ENCODE assay signal across 9 mouse cellular contexts in genomic region chr15:103242885-103243284, GRCm38 (mm10). TPM values are rescaled to one million over a fixed set of nuclear protein-coding genes. Genes with fewer than 3 reads are reported as not detected.
DNase-seq lines count a peak whose midpoint lies in the region; ATAC-seq and TF ChIP-seq lines count a peak whose summit lies in the region.
"Had no signal": no experiment of that assay in that cellular context is flagged by ENCODE, and none has a peak within 500 bp of the region (broad histone marks: within the 10 kb centered on the region; RNA-seq: fewer than 3 reads in every experiment).

No protein-coding gene starts in this region.

- H3K27me3 ChIP-seq in heart, postnatal 0 days (ENCODE audit: control insufficient read depth, insufficient read depth, low read length) = no peaks in the 10 kb centered on the region
- H3K27me3 ChIP-seq in hindbrain, embryonic 14.5 days (ENCODE audit: control insufficient read depth, insufficient read depth, low read length) = no peaks in the 10 kb centered on the region
- H3K27me3 ChIP-seq in midbrain, embryonic 13.5 days = no peaks in the 10 kb centered on the region

- H3K4me1 ChIP-seq in heart, postnatal 0 days (ENCODE audit: control insufficient read depth, insufficient read depth) = peaks cover 21% of the 10 kb centered on the region
- peaks cover 1% of the 10 kb centered on the region; the same call in 1 of the 2 replicates for H3K4me1 ChIP-seq in bone marrow, adult 2 months (ENCODE audit: control insufficient read depth, insufficient read depth, low read length)
- H3K4me1 ChIP-seq in hindbrain, embryonic 14.5 days (replicated peaks; ENCODE audit: control insufficient read depth, insufficient read depth, low read length) = peaks cover 39% of the 10 kb centered on the region
- H3K4me1 ChIP-seq in midbrain, embryonic 13.5 days (replicated peaks) = peaks cover 47% of the 10 kb centered on the region

- peak overlapping the region; percentile 18 for H3K4me3 ChIP-seq in heart, postnatal 0 days (ENCODE audit: low read depth, low read length)
- H3K4me3 ChIP-seq in bone marrow, adult 2 months (replicated peaks; ENCODE audit: control insufficient read depth, low read depth, low read length) = peak overlapping the region; percentile 49
- H3K4me3 ChIP-seq in hindbrain, embryonic 14.5 days (replicated peaks; ENCODE audit: low read length) = peak overlapping the region; percentile 46
- peak overlapping the region; percentile 77 for H3K4me3 ChIP-seq in midbrain, embryonic 13.5 days (replicated peaks)

- peak overlapping the region; percentile 62 for H3K4me2 ChIP-seq in heart, postnatal 0 days (ENCODE audit: low read depth, low read length)
- peak overlapping the region; percentile 90 for H3K4me2 ChIP-seq in hindbrain, embryonic 14.5 days (replicated peaks)
- H3K4me2 ChIP-seq in midbrain, embryonic 13.5 days (replicated peaks) = peak overlapping the region; percentile 94

- no peak for TF ChIP-seq POLR2A in bone marrow, adult 2 months (IDR thresholded peaks at IDR 0.05; ENCODE audit: borderline replicate concordance, control insufficient read depth, low read depth, low read length)

- 0 out of 2 replicates have a peak overlapping the region, but pooled peaks have one; percentile 15 for H3K9ac ChIP-seq in heart, postnatal 0 days (replicated peaks; ENCODE audit: low read depth, low read length)
- peak overlapping the region; percentile 91 for H3K9ac ChIP-seq in hindbrain, embryonic 14.5 days
- H3K9ac ChIP-seq in midbrain, embryonic 13.5 days (replicated peaks) = peak overlapping the region; percentile 80

- no peak for DNase-seq in heart, postnatal 0 days (ENCODE audit: low spot score)
- no peak for DNase-seq in heart, adult 8-10 months (ENCODE audit: low spot score)
- no peak for DNase-seq in hindbrain, embryonic 14.5 days (ENCODE audit: low spot score)
- DNase-seq in left cerebral cortex, adult 11 months (ENCODE audit: low spot score) = no peak
- DNase-seq in right cerebral cortex, postnatal 36 days (ENCODE audit: low spot score in 2 of 2) = no peak
- DNase-seq in urinary bladder, postnatal 14 days (ENCODE audit: low spot score) = no peak

- no peak for TF ChIP-seq CTCF in heart, postnatal 0 days (IDR thresholded peaks at IDR 0.05; ENCODE audit: low read depth)
- no peak for TF ChIP-seq CTCF in bone marrow, adult 2 months (IDR thresholded peaks at IDR 0.05; ENCODE audit: control insufficient read depth, insufficient read depth, low read length)

- H3K27ac ChIP-seq in heart, postnatal 0 days (ENCODE audit: low read depth) = no peak overlapping the region
- no peak overlapping the region for H3K27ac ChIP-seq in bone marrow, adult 2 months (ENCODE audit: control insufficient read depth, insufficient read depth, low read depth, low read length, poor library complexity)
- H3K27ac ChIP-seq in hindbrain, embryonic 14.5 days = no peak overlapping the region
- no peak overlapping the region for H3K27ac ChIP-seq in midbrain, embryonic 13.5 days

- H3K9me3 ChIP-seq in heart, postnatal 0 days (replicated peaks; ENCODE audit: control insufficient read depth, low read length) = no peaks in the 10 kb centered on the region
- H3K9me3 ChIP-seq in hindbrain, embryonic 14.5 days (ENCODE audit: control insufficient read depth, low read length) = no peaks in the 10 kb centered on the region
- H3K9me3 ChIP-seq in midbrain, embryonic 13.5 days = no peaks in the 10 kb centered on the region

- 57% methylated on average over 8 of the region's 8 CpGs for WGBS in heart, postnatal 0 days
- WGBS in bone marrow, adult 2 months = 23% methylated on average over 8 of the region's 8 CpGs
- WGBS in hindbrain, embryonic 14.5 days = 77% methylated on average over 8 of the region's 8 CpGs
- WGBS in midbrain, embryonic 13.5 days = 66% methylated on average over 8 of the region's 8 CpGs

- ATAC-seq in heart, postnatal 0 days (ENCODE audit: insufficient read depth, low read depth) = no peak
- no peak for ATAC-seq in hindbrain, embryonic 14.5 days (ENCODE audit: low FRiP score)
- no peak for ATAC-seq in midbrain, embryonic 13.5 days

- TF ChIP-seq EP300 in heart, postnatal 0 days (IDR thresholded peaks at IDR 0.05; ENCODE audit: low read depth) = no peak

- peaks cover 59% of the 10 kb centered on the region for H3K36me3 ChIP-seq in heart, postnatal 0 days (replicated peaks; ENCODE audit: control insufficient read depth, insufficient read depth, low read length)
- peaks cover 64% of the 10 kb centered on the region for H3K36me3 ChIP-seq in hindbrain, embryonic 14.5 days (replicated peaks; ENCODE audit: control insufficient read depth, insufficient read depth)
- peaks cover 58% of the 10 kb centered on the region for H3K36me3 ChIP-seq in midbrain, embryonic 13.5 days

RNA-seq across cellular contexts. Expression of gene Hnrnpa1, which starts 2.7 kb away (rescaled TPM):
- total RNA-seq in heart, postnatal 0 days (2014; rRNA removed; ENCODE audit: low replicate concordance) = 37.0 and 88.5 TPM in 2 replicates
- polyA plus RNA-seq in heart, postnatal 0 days (2015; fragmentation: Nextera tagmentation; extraction: Ambion mirVana) = 260 and 284 TPM in 2 replicates
- total RNA-seq in heart, adult 8-10 months (2022) = 100 to 1,000 TPM; 134 to 164 (median 150) TPM
- 406 and 641 TPM in 2 replicates for polyA plus RNA-seq in bone marrow, adult 2 months (2011; ENCODE audit: insufficient read depth, insufficient read length, low replicate concordance, missing spikeins)
- 526 and 623 TPM in 2 replicates for polyA plus RNA-seq in hindbrain, embryonic 14.5 days (2014; fragmentation: Nextera tagmentation; extraction: Ambion mirVana)
- polyA plus RNA-seq in midbrain, embryonic 13.5 days (2015; fragmentation: Nextera tagmentation; extraction: Ambion mirVana) = 1,022 and 1,113 TPM in 2 replicates

RNA-seq across cellular contexts. Expression of gene Cbx5, which starts 3.3 kb away (rescaled TPM):
- total RNA-seq in heart, postnatal 0 days (2014; rRNA removed; ENCODE audit: low replicate concordance) = 54.1 and 81.6 TPM in 2 replicates
- polyA plus RNA-seq in heart, postnatal 0 days (2015; fragmentation: Nextera tagmentation; extraction: Ambion mirVana) = 41.5 and 42.1 TPM in 2 replicates
- 10 to 100 TPM; 52.4 to 59.1 (median 57.0) TPM for total RNA-seq in heart, adult 8-10 months (2022)
- 178 and 226 TPM in 2 replicates for polyA plus RNA-seq in bone marrow, adult 2 months (2011; ENCODE audit: insufficient read depth, insufficient read length, low replicate concordance, missing spikeins)
- 153 and 171 TPM in 2 replicates for polyA plus RNA-seq in hindbrain, embryonic 14.5 days (2014; fragmentation: Nextera tagmentation; extraction: Ambion mirVana)
- polyA plus RNA-seq in midbrain, embryonic 13.5 days (2015; fragmentation: Nextera tagmentation; extraction: Ambion mirVana) = 146 and 164 TPM in 2 replicates

RNA-seq across cellular contexts. Expression of gene Nfe2, which starts 15.3 kb away (rescaled TPM):
- total RNA-seq in heart, postnatal 0 days (2014; rRNA removed; ENCODE audit: low replicate concordance) = 1.9 and 2.5 TPM in 2 replicates
- 0.93 and 1.2 TPM in 2 replicates for polyA plus RNA-seq in heart, postnatal 0 days (2015; fragmentation: Nextera tagmentation; extraction: Ambion mirVana)
- total RNA-seq in heart, adult 8-10 months (2022) = 1 to 10 TPM in 2 of 4 experiments, under 1 TPM in 2; 0.31 to 2.6 (median 0.88) TPM
- 218 and 304 TPM in 2 replicates for polyA plus RNA-seq in bone marrow, adult 2 months (2011; ENCODE audit: insufficient read depth, insufficient read length, low replicate concordance, missing spikeins)
- 0.90 and 1.1 TPM in 2 replicates for polyA plus RNA-seq in hindbrain, embryonic 14.5 days (2014; fragmentation: Nextera tagmentation; extraction: Ambion mirVana)
- polyA plus RNA-seq in midbrain, embryonic 13.5 days (2015; fragmentation: Nextera tagmentation; extraction: Ambion mirVana) = 0.75 and 0.82 TPM in 2 replicates
- total RNA-seq: left cerebral cortex, postnatal 10 days had no signal

RNA-seq across cellular contexts. Expression of gene Copz1, which starts 29.6 kb away (rescaled TPM):
- 109 and 117 TPM in 2 replicates for total RNA-seq in heart, postnatal 0 days (2014; rRNA removed; ENCODE audit: low replicate concordance)
- polyA plus RNA-seq in heart, postnatal 0 days (2015; fragmentation: Nextera tagmentation; extraction: Ambion mirVana) = 124 TPM in 2 replicates
- 10 to 100 TPM; 48.9 to 55.0 (median 49.4) TPM for total RNA-seq in heart, adult 8-10 months (2022)
- polyA plus RNA-seq in bone marrow, adult 2 months (2011; ENCODE audit: insufficient read depth, insufficient read length, low replicate concordance, missing spikeins) = 146 and 155 TPM in 2 replicates
- polyA plus RNA-seq in hindbrain, embryonic 14.5 days (2014; fragmentation: Nextera tagmentation; extraction: Ambion mirVana) = 214 and 220 TPM in 2 replicates
- polyA plus RNA-seq in midbrain, embryonic 13.5 days (2015; fragmentation: Nextera tagmentation; extraction: Ambion mirVana) = 218 and 221 TPM in 2 replicates

Comparison
In these comparisons a context has a peak if more than half of its experiments do, and no peak if none do; other contexts are left out.
1. H3K4me3 ChIP-seq: peak in every context shown above with its lines; median percentile 77 in midbrain, embryonic 13.5 days; 49 in bone marrow, adult 2 months; 46 in hindbrain, embryonic 14.5 days; 18 in heart, postnatal 0 days.
2. H3K9ac ChIP-seq: peak in every context shown above with its lines; median percentile 91 in hindbrain, embryonic 14.5 days; 80 in midbrain, embryonic 13.5 days; 15 in heart, postnatal 0 days.
3. RNA of gene Nfe2, which starts 15.3 kb away (polyA plus RNA-seq): 218 to 304 TPM in bone marrow, adult 2 months; 0.93 to 1.2 TPM in heart, postnatal 0 days, 0.90 to 1.1 TPM in hindbrain, embryonic 14.5 days and 0.75 to 0.82 TPM in midbrain, embryonic 13.5 days; every median in the first group is over 100 times any median in the second.
4. Peak in every context shown above with its lines, with median percentiles within 50 percentile points of each other: H3K4me2 ChIP-seq.